Mouse (Mus musculus) small intestine, adult 2 months (tissue): Measurements from ENCODE around the gene Large1. TPM values are rescaled to one million over a fixed set of nuclear protein-coding genes. Genes with fewer than 3 reads are reported as not detected.

ENCODE experiments used
- H3K27ac ChIP-seq: fragments of 200-500 bp; 2 replicates; pipeline ENCODE4 v1.5.1; 2012; ENCODE audit warnings: low read depth, low read length, control low read depth, inconsistent platforms; ENCODE audit not compliant: insufficient read depth
- H3K27me3 ChIP-seq: fragments of 200-500 bp; 2 replicates; pipeline ENCODE4 v1.6.1; 2012; ENCODE audit warnings: mild to moderate bottlenecking, moderate library complexity, low read length, inconsistent platforms; ENCODE audit not compliant: control insufficient read depth, insufficient read depth
- H3K36me3 ChIP-seq: fragments of 200-500 bp; 2 replicates; pipeline ENCODE4 v1.6.1; 2012; ENCODE audit warnings: mild to moderate bottlenecking, low read length, control low read depth, inconsistent platforms; ENCODE audit not compliant: control insufficient read depth, insufficient read depth
- H3K4me1 ChIP-seq: fragments of 200-500 bp; 2 replicates; pipeline ENCODE4 v1.6.1; 2012; ENCODE audit warnings: low read length, inconsistent platforms, mixed read lengths; ENCODE audit not compliant: control insufficient read depth, insufficient read depth, insufficient read length
- H3K4me3 ChIP-seq: fragments of 200-500 bp; 2 replicates; pipeline ENCODE4 v1.5.1; 2012; ENCODE audit warnings: low read depth, mild to moderate bottlenecking, control low read depth, inconsistent platforms, low read length, moderate library complexity
- CTCF ChIP-seq: fragments of 200-500 bp; IDR thresholded peaks from 2 replicates; pipeline ENCODE4 v1.5.1; 2012; ENCODE audit warnings: low read depth, mild to moderate bottlenecking, control low read depth, inconsistent platforms, low read length, moderate library complexity, mixed read lengths; ENCODE audit not compliant: insufficient replicate concordance, insufficient read length; ENCODE audit errors: extremely low read depth
- POLR2A ChIP-seq: fragments of 200-500 bp; IDR thresholded peaks from 2 replicates; pipeline ENCODE4 v1.6.1; 2012; ENCODE audit warnings: low read depth, mild to moderate bottlenecking, control low read depth, inconsistent platforms, low read length, moderate library complexity
- WGBS: fragments of 180-500 bp; shearing (Covaris S2); methylation state at CpG from one replicate; pipeline ENCODE4 v1.1.7; 2018; 5-methylcytosine and 5-hydroxymethylcytosine counted together
- polyA plus RNA-seq: library from polyadenylated mRNA; depleted of rRNA; stranded (reverse); fragments of >200 nt; gene quantifications from 2 replicates; pipeline ENCODE4 v1.2.3, GENCODE M21; 2012

The Large1 gene
- polyA plus RNA-seq, 1 experiment = 4.5 TPM

DNA sequence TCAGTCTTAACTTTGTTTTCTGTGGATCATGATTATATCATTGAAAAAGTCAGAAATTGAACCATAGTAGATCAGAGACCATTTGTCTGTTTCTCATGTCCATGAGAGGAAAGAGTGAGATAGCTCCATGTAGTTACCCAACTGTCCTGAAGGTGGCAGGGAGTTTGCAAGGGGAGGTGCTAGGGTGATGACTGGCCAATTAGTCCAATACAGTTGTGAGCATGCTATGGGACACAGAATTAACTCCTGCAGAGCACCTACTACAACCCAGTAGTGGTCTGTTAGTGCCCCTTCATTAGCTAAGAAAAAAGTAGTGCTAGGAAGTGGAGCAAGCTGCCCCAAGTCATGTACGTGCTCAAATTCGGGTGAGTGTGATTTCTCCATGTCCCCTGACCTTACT, 520.2 kb downstream of the Large1 start:
- Histone ChIP-seq H3K36me3 (no peaks in the 10 kb centered on the region), H3K27ac (no peak overlapping the region), H3K4me3 (no peak overlapping the region), H3K4me1 (no peaks in the 10 kb centered on the region; the same call in 1 of the 2 replicates), H3K27me3 (no peaks in the 10 kb centered on the region)
- 83% methylated on average over 2 of the region's 2 CpGs for WGBS
- TF ChIP-seq CTCF (no peak), POLR2A (no peak)

GRCm38 (mm10) chr8:72832371-72832770, 521.0 kb downstream of the Large1 start:
- Histone ChIP-seq H3K27ac (no peak overlapping the region), H3K27me3 (no peaks in the 10 kb centered on the region), H3K4me3 (no peak overlapping the region), H3K36me3 (no peaks in the 10 kb centered on the region), H3K4me1 (no peaks in the 10 kb centered on the region; the same call in 1 of the 2 replicates)
- no peak for TF ChIP-seq POLR2A
- no peak for TF ChIP-seq CTCF
- WGBS = 9% methylated on average over 1 of the region's 1 CpGs

GRCm38 (mm10) chr8:72817655-72818349, 535.5 kb downstream of the Large1 start:
- no peak for TF ChIP-seq POLR2A
- TF ChIP-seq CTCF = no peak
- no peak overlapping the region for H3K4me3 ChIP-seq
- WGBS = 86% methylated on average over 5 of the region's 5 CpGs
- H3K4me1 ChIP-seq = no peaks in the 10 kb centered on the region
- no peaks in the 10 kb centered on the region for H3K27me3 ChIP-seq
- H3K27ac ChIP-seq = no peak overlapping the region
- no peaks in the 10 kb centered on the region for H3K36me3 ChIP-seq

- Histone ChIP-seq H3K36me3 (no peaks in the 10 kb centered on the region), H3K27ac (no peak overlapping the region), H3K27me3 (no peaks in the 10 kb centered on the region), H3K4me3 (no peak overlapping the region), H3K4me1 (no peaks in the 10 kb centered on the region)
- TF ChIP-seq POLR2A = no peak
- no peak for TF ChIP-seq CTCF
These were observed 536.7 kb downstream of the Large1 start for GRCm38 (mm10) chr8:72816679-72817078.

GRCm38 (mm10) chr8:72815681-72816080, 537.7 kb downstream of the Large1 start:
- Histone ChIP-seq H3K4me1 (no peaks in the 10 kb centered on the region), H3K36me3 (no peaks in the 10 kb centered on the region), H3K4me3 (no peak overlapping the region), H3K27me3 (no peaks in the 10 kb centered on the region), H3K27ac (no peak overlapping the region)
- 79% methylated on average over 7 of the region's 7 CpGs for WGBS
- no peak for TF ChIP-seq CTCF
- TF ChIP-seq POLR2A = no peak

GRCm38 (mm10) chr8:72812690-72813089, 540.6 kb downstream of the Large1 start:
- Histone ChIP-seq H3K27ac (no peak overlapping the region), H3K36me3 (no peaks in the 10 kb centered on the region), H3K27me3 (no peaks in the 10 kb centered on the region), H3K4me3 (no peak overlapping the region), H3K4me1 (no peaks in the 10 kb centered on the region)
- TF ChIP-seq POLR2A = no peak
- TF ChIP-seq CTCF = no peak
- WGBS = 79% methylated on average over 3 of the region's 3 CpGs

DNA sequence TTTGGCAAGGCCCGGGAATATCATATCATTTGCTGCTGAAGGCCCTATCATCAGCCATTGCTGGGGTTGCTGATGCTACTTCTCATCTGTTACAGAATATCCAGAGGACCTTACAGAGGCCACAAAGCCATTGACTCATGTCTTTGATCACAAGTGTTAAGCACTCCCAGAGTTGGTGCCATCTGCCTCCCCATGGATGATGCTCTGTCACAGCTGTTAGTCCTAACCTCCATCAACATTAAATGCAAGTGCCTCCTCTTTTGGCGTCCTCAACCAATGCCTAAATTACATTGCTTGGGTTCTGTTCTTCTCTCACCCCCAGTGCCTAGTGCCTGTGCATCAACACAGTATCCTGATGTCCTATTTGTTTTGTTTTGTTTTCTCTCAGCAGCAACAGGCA, 551.8 kb downstream of the Large1 start:
- WGBS = 75% methylated on average over 2 of the region's 2 CpGs
- TF ChIP-seq POLR2A (no peak), CTCF (no peak)
- Histone ChIP-seq H3K27ac (no peak overlapping the region), H3K4me3 (no peak overlapping the region), H3K4me1 (no peaks in the 10 kb centered on the region), H3K27me3 (no peaks in the 10 kb centered on the region), H3K36me3 (no peaks in the 10 kb centered on the region)
